Mouse (Mus musculus): ENCODE results near the gene Olfr523.

Gene Olfr523

DNA sequence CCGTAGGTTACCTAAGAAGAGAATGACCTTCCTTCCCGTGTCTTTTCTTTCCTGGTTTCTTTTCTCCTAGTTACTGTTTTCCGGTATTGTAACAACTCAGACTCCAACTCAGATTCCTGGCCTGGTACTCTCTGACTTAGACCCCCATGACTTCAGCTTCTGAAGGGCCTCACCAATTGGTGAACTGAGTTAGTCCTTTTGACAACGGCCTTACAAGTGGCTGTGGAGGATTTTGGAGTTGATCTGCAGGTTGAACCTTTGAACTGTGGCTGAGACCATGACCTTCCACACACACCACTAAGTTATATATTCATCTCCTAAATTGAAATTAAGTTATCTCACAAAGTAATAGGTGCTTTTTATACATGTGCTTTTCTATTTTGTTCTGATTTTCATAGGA, 11.2 kb downstream of the Olfr523 start:
- no peak for DNase-seq

- DNase-seq = peak; percentile 23
Observed at GRCm38 (mm10) chr7:140186646-140187620, 13.9 kb downstream of the Olfr523 start.

GRCm38 (mm10) chr7:140187721-140188390, 14.8 kb downstream of the Olfr523 start:
- no peak for DNase-seq

DNA sequence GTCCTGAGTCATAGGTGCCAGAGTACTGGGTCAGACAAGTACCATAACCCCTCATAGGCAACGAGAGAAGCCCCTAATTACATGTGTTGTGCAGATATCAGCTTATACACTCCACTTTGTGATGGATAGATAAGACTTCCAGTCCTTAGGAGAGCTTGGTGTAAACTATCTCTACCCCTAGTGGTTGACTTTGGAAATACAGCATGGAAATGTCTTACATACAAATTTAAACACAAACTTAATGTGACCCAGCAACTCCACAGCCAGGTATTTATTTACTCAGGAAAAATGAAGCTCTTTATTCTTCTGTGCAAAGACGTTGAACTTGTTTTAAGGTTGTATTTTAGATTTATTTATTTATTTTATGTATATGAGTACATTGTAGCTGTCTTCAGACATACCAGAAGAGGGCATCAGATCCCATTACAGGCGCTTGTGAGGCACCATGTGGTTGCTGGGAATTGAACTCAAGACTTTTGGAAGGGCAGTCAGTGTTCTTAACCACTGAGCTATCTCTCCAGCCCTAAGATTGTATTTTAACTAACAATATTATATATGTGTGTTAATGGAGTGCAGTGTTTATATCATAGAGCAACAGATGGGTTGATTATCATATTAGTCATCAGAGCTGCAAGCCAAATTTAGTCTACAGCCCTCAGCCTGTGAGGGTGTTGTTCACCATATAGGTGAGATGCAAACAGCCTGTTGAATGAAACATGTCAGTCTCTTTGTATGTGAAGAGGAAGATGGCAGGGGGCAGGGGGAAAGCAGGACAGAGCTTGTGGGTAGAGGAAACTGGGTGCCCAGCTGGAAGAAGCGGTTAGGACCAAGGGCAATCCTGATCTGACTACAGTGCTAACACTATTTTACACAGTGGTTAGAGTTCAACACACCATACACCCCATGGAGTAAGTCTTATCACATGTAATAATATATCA, 15.6 kb downstream of the Olfr523 start:
- no peak for DNase-seq

DNA sequence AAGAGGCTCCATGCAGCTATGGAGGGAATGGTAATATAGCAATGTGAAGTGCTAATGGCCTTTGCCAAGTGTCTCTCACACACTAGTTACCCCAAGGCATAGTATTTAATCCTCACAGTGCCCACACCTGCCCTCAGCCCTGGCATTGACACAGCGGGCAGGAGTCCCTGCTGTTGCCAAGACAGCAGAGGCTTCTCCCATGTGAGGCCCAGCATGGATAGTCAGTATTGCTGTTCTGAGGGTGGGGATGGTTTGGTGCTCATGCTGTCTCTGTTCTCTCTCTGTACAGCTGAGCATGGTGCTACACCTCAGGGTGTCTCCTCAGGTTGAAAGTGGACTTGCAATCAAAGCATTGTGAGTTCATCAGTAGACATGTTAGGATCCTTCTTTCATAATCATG, 17.4 kb downstream of the Olfr523 start:
- DNase-seq = no peak

- DNase-seq = no peak
Observed at GRCm38 (mm10) chr7:140192445-140192844, 19.4 kb downstream of the Olfr523 start.

DNA sequence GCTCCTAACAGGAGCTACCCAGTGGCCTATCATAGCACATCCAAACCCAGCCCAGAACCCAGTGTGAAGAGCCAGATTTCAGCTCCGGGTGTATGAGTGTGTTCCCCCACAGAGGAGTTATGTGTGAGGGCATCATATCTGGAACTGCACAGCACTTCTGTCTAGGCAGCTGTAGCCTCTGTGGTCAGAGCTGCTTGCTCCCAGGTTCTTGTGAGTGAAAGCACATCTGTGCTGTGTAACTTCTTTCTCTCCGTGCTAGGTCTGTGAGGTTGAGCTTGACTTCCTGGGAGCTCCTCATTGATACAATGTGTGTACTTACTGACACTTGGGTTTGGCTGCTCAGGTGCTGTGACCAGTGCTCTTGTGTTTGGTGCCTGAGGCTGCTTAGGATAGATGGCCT, 19.8 kb downstream of the Olfr523 start:
- DNase-seq = no peak

- no peak for DNase-seq
Observed at GRCm38 (mm10) chr7:140194031-140194430, 21.0 kb downstream of the Olfr523 start.

- no peak for DNase-seq
Observed at GRCm38 (mm10) chr7:140196002-140196401, 23.0 kb downstream of the Olfr523 start.

- DNase-seq = no peak
Observed at GRCm38 (mm10) chr7:140201090-140201489, 28.1 kb downstream of the Olfr523 start.

DNA sequence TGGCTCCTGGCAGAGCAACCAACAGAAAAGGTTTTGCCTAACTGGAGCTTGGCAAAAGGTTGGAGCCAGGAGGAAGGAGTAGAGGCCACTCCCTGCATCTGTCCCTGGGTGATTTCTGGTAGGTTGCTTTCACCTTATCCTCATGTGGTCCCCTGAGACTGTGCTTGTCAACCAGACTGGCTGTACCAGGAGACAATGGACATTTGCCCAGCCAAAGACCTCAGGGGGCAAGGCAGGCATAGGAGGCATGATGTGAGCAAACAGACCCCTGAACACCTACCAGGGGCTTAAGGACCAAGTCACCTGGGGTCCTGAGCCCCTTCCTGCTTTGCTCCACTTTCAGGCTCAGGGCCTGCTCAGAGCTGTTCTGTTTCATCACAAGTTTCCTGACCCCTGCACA, 32.8 kb downstream of the Olfr523 start, which contains the start of gene Olfr524:
Gene Olfr524, minus strand, starts transcription at position 101 of the 400 bp plus-strand sequence.
- DNase-seq = no peak

DNA sequence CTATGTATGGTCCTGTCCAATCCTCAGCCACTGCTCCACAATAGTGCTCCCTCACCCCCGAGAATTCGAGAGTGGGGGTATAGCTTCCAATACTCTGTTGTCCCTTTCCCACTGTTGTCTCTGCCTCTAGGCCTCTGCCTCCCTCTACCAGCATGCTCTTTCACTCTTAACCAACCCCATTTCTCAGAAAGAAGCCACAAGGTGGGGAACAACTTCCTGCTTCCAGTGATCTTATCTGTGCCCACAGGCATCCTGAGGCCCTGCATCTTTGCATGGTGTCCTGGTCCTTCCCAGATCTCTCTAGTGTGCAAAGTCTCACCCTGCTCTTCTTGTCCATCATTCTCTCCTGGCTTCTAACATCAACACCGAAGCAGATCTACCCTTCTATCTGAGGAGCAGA, 33.9 kb downstream of the Olfr523 start:
- DNase-seq = no peak

DNA sequence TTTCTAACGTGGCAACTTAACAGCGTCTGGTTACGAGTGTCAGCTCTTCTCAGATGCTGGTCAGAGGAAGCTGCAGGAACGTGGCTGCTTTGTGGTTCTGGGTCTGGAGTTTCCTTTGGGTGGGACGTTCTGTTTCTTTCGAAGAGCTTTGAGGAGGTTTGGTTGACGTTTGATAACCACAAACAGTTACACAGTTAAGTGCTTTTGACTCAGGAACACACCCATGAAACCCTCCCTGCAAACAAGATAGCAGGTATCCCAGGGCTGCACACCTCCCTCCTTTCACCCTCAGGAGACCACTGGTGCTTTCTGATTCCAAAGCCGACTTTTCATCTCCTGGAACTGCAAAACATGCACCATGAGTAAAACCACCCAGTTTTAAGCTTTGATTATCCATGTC, 35.1 kb downstream of the Olfr523 start:
- peak; percentile 36 for DNase-seq

DNA sequence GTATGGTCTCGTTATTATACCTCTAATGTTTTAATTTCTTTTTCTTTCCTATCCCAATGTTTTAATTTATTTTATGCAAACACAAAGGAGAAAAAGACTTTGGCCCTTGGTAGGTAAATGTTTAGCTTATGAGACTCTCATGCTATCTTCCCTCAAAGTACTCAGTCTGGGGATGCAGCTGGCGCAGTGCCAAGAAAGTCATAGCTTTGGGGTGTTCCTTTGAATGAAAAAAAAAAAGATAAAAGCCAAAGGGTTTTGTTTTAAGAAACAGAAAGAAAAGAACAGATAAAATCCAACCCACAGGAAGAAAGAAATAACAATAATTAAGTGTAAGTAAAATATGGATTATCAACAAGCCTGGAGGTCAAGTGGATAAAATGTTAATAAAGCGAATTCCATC, 35.7 kb downstream of the Olfr523 start:
- DNase-seq = peak; percentile 41

DNA sequence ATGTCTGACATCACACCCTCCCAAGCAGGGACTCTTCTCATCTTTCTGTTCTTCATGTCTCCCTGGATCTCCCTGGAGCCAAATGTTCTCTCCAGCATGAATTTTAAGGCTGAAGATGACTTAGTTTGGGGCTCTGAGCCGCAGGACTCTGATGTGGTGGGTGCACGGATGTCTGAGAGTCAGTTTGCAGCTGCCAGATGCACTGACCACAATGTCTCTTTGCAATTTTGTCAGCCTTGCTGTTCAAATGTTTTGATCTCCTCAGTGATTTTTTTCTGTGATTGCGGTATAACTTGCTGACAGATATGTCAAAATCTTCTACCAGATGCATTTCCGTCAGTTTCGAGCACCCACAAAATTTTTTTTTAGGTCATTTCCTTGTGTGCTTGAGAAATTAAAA, 40.8 kb downstream of the Olfr523 start:
- no peak for DNase-seq

DNA sequence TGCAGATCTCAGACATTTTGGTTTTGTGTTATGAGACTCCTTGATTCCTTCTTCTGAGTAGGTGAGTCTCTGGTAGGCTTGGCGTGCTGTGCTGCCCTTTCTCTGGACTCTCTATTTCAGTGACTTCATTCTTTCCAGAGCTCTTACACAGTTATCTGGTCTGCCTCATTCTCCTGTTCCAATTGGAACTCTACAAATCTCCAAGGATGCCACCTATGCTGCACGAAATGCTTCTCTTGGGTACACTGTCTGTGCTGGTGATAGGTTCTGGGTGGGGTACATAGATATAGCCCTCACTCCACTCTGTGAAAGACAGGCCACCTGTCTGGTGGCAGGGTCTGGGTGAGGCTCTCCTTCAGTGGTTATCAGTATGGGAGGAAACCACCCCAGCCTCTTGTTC, 45.0 kb downstream of the Olfr523 start, which contains the start of gene Cd163l1:
Gene Cd163l1, plus strand, starts transcription at position 301 of the 400 bp plus-strand sequence.
- DNase-seq = no peak

GRCm38 (mm10) chr7:140219268-140219667, 46.3 kb downstream of the Olfr523 start:
- DNase-seq = no peak

- no peak for DNase-seq
Observed at GRCm38 (mm10) chr7:140220375-140220774, 47.4 kb downstream of the Olfr523 start.

DNA sequence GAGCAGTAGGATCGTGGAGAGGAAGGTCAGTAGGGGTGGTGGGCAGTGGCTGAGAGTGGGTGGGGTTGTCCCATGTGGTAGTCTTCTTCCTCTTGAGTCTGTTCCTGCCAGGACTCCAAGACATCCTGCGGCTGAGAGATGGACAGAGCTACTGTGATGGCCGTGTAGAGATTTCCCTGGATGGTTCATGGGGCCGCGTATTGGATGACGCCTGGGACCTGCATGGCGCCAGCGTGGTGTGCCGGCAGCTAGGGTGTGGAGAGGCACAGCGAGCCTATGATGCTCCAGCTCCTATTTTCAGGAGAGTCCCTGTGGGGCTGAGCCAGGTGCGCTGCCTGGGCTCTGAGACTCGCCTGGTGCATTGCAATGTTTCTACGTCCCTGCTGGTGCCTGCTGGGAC, 51.2 kb downstream of the Olfr523 start:
- DNase-seq = no peak
